Mouse (Mus musculus) adrenal gland, adult (tissue): ENCODE results near the gene Znhit6.

Experiments used
- DNase-seq, 2 experiments: peaks; one replicate each; pipeline ENCODE4 v3.0.0; 2022 to 2023; ENCODE audit warnings: low spot score in 1 of 2; ENCODE audit not compliant: inconsistent age in 2 of 2

Znhit6 gene

GRCm38 (mm10) chr3:145641036-145641685 is 65.2 kb downstream of the Znhit6 start:
- DNase-seq = peak in 1 of 2 experiments; percentile 36

GRCm38 (mm10) chr3:145641878-145642277 is 65.9 kb downstream of the Znhit6 start:
- DNase-seq = no peak

GRCm38 (mm10) chr3:145642861-145643260 is 66.9 kb downstream of the Znhit6 start:
- DNase-seq = peak in 1 of 2 experiments; percentile 32

GRCm38 (mm10) chr3:145645463-145645862 is 69.5 kb downstream of the Znhit6 start:
- no peak for DNase-seq

DNA sequence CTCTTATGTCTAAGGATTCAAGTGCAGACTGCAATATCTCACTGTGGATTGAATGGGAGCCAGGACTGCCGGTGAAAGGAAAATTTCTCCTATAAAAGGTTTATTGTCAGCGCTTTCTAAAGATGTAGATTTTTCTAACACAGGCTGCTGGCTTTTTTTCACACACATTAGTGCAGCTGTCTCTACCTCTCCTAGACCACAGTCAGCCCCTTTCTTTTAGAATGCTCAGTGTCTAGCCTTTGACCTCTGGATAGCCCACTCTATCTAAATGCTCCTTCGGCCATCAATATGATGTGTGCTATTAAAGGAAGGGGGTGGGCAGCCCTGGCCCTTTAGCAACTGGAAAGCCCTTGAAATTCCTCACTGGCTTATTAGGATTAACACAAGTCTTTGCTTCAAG is 70.0 kb downstream of the Znhit6 start:
- DNase-seq = no peak

GRCm38 (mm10) chr3:145646666-145647065 is 70.7 kb downstream of the Znhit6 start:
- DNase-seq = no peak

GRCm38 (mm10) chr3:145647416-145647815 is 71.4 kb downstream of the Znhit6 start:
- no peak for DNase-seq

GRCm38 (mm10) chr3:145648097-145648931 is 72.3 kb downstream of the Znhit6 start:
- peak in 1 of 2 experiments; percentile 28 for DNase-seq

- DNase-seq = peak; percentile 71 to 86
These were observed 73.2 kb downstream of the Znhit6 start for GRCm38 (mm10) chr3:145648991-145649851.

- peak; percentile 81 to 91 for DNase-seq
These were observed 73.8 kb downstream of the Znhit6 start, which contains the start of gene Ccn1 for GRCm38 (mm10) chr3:145649852-145650202. Gene Ccn1, minus strand, starts transcription at chr3:145649981.

GRCm38 (mm10) chr3:145650298-145651011 is 74.5 kb downstream of the Znhit6 start:
- DNase-seq = peak; percentile 61 to 73

DNA sequence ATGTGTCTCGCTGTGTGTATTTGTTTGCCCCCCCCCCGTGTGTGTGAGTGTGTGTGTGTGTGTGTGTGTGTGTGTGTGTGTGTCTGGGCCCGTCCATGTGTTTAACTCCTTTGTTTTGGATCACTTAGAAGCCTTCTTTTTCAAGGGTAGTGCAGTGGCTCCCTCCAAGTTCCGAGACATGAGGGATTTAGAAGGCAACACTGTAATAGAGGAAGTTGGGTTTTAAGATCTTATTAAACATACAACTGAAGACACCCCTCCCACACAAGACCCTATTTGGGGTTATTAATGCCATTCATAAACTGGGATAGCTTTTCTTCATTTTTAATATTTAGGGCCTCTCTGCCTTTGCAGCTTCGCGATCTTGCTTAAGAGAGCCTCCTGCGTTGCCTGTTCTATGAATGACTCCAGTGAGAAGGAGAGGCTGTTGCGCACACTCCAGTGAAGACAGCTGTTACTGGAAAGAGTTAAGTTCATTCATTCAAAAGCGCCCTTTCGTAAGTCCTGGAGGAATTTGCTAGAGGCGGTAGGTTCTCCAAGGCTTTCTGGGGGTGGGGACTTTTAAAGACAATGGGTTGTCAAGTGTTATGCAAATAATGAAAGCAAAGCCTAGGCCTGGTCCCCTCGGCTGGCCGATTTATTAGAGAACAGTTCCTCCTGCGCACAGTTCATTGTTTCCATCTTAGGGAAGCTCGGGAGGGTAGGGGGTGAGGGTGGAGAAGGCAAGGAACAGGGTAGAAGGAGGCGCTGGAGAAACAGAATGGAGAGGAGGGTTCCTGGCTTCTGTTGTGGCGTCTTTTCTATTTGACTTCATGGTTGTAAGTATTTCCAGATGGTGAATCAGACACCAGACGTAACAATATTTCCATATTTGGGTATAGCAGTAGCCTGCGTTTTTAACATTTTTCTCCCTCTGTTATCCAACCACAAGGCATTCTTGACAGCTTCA is 75.3 kb downstream of the Znhit6 start:
- peak in 1 of 2 experiments; percentile 37 for DNase-seq

- DNase-seq = no peak
These were observed 75.9 kb downstream of the Znhit6 start for GRCm38 (mm10) chr3:145651978-145652321.

DNA sequence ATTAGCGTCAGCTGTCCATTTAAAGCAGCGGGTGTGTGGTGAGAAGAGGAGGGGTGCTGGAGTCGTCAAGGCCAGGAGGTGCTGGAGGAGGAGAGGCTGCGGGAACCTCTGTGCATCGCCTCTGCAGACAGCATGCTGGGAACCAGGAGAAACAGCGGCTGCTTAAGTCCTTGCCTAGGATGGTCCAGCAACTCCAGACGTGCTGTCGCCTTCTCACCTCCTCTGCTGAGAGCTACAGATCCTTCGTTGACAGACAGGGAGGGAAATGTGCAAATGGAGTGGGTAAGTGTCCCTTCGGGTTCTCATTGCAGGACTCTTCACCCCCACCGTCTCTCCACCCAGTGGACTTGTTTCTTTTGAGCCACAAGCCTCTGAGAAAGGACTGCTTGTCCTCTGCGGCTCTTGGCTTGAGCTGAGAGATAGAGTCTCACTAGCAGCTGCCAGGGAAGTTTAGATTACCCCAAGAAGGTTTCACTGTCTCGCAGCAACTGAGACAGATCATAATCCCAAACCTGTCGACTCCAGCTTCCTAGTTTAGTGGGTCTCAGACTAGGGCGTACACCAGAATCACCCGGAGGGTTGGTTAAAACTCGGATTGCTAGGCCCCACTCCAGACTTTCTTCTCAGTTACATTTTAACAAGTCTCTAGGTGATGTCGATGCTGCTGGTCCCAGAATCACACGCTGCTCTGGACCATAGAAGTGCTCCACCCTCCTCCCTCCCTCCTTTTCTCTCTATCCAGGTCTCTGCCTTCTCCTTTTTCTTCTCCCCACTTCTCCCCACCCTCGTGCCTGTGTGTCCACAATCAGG is 76.5 kb downstream of the Znhit6 start:
- peak in 1 of 2 experiments; percentile 38 for DNase-seq

GRCm38 (mm10) chr3:145653191-145653940 is 77.4 kb downstream of the Znhit6 start:
- DNase-seq = peak; percentile 84 to 90

DNA sequence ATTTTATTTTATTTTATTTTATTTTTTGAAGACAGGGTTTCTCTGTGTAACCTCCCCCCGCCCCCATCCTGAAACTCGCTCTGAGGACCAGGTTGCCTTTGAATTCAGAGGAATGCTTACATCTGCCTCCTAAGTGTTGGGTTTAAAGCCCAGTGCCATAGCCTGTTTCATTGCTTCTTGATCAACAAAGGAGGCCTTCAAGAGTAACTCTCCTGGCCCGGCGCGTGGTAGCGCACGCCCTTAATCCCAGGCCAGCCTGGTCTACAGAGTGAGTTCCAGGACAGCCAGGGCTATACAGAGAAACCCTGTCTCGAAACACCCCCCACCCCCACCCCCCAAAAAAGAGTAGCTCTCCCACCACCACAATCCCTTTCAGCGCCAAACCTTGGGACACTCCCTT is 78.0 kb downstream of the Znhit6 start:
- no peak for DNase-seq
